Mouse (Mus musculus) liver, adult 2 months (tissue): ENCODE measurements around the gene Hsd17b14.

ENCODE experiments used
- CTCF ChIP-seq: fragments of 200-500 bp; IDR thresholded peaks from 2 replicates; pipeline ENCODE4 v1.5.1; 2011; ENCODE audit warnings: low read depth, low read length, control low read depth
- POLR2A ChIP-seq: fragments of 200-500 bp; IDR thresholded peaks from 2 replicates; pipeline ENCODE4 v1.6.1; 2011; ENCODE audit warnings: low read length, control low read depth; ENCODE audit not compliant: insufficient read depth; ENCODE audit errors: extremely low read depth

- no peak for TF ChIP-seq CTCF
- TF ChIP-seq POLR2A: no peak
Observed at GRCm38 (mm10) chr7:45520605-45521004, 34.1 kb upstream of the Hsd17b14 start.
